Mouse (Mus musculus): ENCODE data around the gene Nwd1.

Nwd1 gene

GRCm38 (mm10) chr8:72712569-72712968 is 66.1 kb downstream of the Nwd1 start:
- DNase-seq = no peak

- no peak for DNase-seq
Observed at GRCm38 (mm10) chr8:72716594-72716993, 70.1 kb downstream of the Nwd1 start.

GRCm38 (mm10) chr8:72720541-72720940 is 74.0 kb downstream of the Nwd1 start:
- no peak for DNase-seq

- peak; percentile 92 to 97 for DNase-seq
Observed at GRCm38 (mm10) chr8:72722769-72723650, 76.5 kb downstream of the Nwd1 start, which contains the start of gene Sin3b. Gene Sin3b (plus strand): TSS chr8:72723285.

- peak; percentile 14 to 22 for DNase-seq
Observed at GRCm38 (mm10) chr8:72723651-72724001, 77.1 kb downstream of the Nwd1 start.

- DNase-seq = no peak
Observed at GRCm38 (mm10) chr8:72728636-72729035, 82.1 kb downstream of the Nwd1 start.

- DNase-seq = no peak
Observed at GRCm38 (mm10) chr8:72735001-72735400, 88.5 kb downstream of the Nwd1 start.

GRCm38 (mm10) chr8:72736868-72737267 is 90.4 kb downstream of the Nwd1 start:
- DNase-seq = no peak

GRCm38 (mm10) chr8:72746061-72746460 is 99.5 kb downstream of the Nwd1 start:
- DNase-seq = peak in 1 of 2 experiments; percentile 55

GRCm38 (mm10) chr8:72749846-72750245 is 103.3 kb downstream of the Nwd1 start:
- no peak for DNase-seq

- no peak for DNase-seq
Observed at GRCm38 (mm10) chr8:72750266-72750665, 103.8 kb downstream of the Nwd1 start.

- no peak for DNase-seq
Observed at GRCm38 (mm10) chr8:72751126-72751525, 104.6 kb downstream of the Nwd1 start.

GRCm38 (mm10) chr8:72752289-72752688 is 105.8 kb downstream of the Nwd1 start:
- no peak for DNase-seq

GRCm38 (mm10) chr8:72753165-72753564 is 106.7 kb downstream of the Nwd1 start:
- no peak for DNase-seq

- no peak for DNase-seq
Observed at GRCm38 (mm10) chr8:72753781-72754180, 107.3 kb downstream of the Nwd1 start.

- no peak for DNase-seq
Observed at GRCm38 (mm10) chr8:72756031-72756430, 109.5 kb downstream of the Nwd1 start.

- no peak for DNase-seq
Observed at GRCm38 (mm10) chr8:72756771-72757390, 110.4 kb downstream of the Nwd1 start.

- peak in 1 of 2 experiments; percentile 0 for DNase-seq
Observed at GRCm38 (mm10) chr8:72757426-72758195, 111.1 kb downstream of the Nwd1 start.

GRCm38 (mm10) chr8:72758310-72758709 is 111.8 kb downstream of the Nwd1 start:
- DNase-seq = peak in 1 of 2 experiments; percentile 1

GRCm38 (mm10) chr8:72760216-72760615 is 113.7 kb downstream of the Nwd1 start:
- peak in 1 of 2 experiments; percentile 0 for DNase-seq

- DNase-seq = peak; percentile 13 to 17
Observed at GRCm38 (mm10) chr8:72761322-72762051, 115.0 kb downstream of the Nwd1 start, which contains the start of gene F2rl3. Gene F2rl3 (plus strand): TSS chr8:72761880.

GRCm38 (mm10) chr8:72762306-72762705 is 115.8 kb downstream of the Nwd1 start:
- DNase-seq = peak in 1 of 2 experiments; percentile 0

Measured in kidney, adult 8-10 months (tissue).